Mouse (Mus musculus) G1E (cell line): Measurements from ENCODE around the gene Maml2.

Source experiments
- CTCF ChIP-seq: IDR thresholded peaks from 2 replicates; pipeline ENCODE4 v1.5.1; 2012; ENCODE audit warnings: low read depth, low read length, inconsistent platforms, mixed read lengths
- GATA1 ChIP-seq: IDR thresholded peaks from 2 replicates; pipeline ENCODE4 v1.6.1; 2012; ENCODE audit warnings: borderline replicate concordance, low read length, inconsistent platforms, mixed read lengths
- GATA2 ChIP-seq: IDR thresholded peaks from 2 replicates; pipeline ENCODE4 v1.6.1; 2012; ENCODE audit warnings: low read depth, low read length, inconsistent platforms, borderline replicate concordance
- POLR2AphosphoS5 ChIP-seq: IDR thresholded peaks from 2 replicates; pipeline ENCODE4 v1.6.1; 2012; ENCODE audit warnings: low read depth, low read length, inconsistent platforms; ENCODE audit not compliant: insufficient replicate concordance
- TAL1 ChIP-seq: conservative IDR thresholded peaks from 2 replicates; pipeline ENCODE4 v1.6.1; 2012; ENCODE audit warnings: low read depth, low read length, inconsistent platforms, mixed read lengths

GRCm38 (mm10) chr9:13555973-13556481, 258.3 kb downstream of the Maml2 start:
- TF ChIP-seq CTCF (no peak), POLR2AphosphoS5 (no peak), TAL1 (no peak), GATA1 (no peak), GATA2 (no peak)
